Mouse (Mus musculus): ENCODE measurements around the gene Hc. TPM values are rescaled to one million over a fixed set of nuclear protein-coding genes. Genes with fewer than 3 reads are reported as not detected.

Hc gene
- polyA plus RNA-seq, 1 experiment from 2014 or later, result 16.0 TPM

GRCm38 (mm10) chr2:34943556-34944120 is 117.6 kb downstream of the Hc start:
- H3K4me1 ChIP-seq, result 0 out of 2 replicates have a peak, but pooled peaks cover under 1% of the 10 kb centered on the region
- ATAC-seq, result no peak
- no peak overlapping the region for H3K4me2 ChIP-seq
- H3K27ac ChIP-seq, result no peak overlapping the region
- H3K27me3 ChIP-seq (replicated peaks), result peaks cover 12% of the 10 kb centered on the region
- H3K4me3 ChIP-seq, result no peak overlapping the region
- H3K36me3 ChIP-seq, result no peaks in the 10 kb centered on the region
- WGBS (ENCODE audit: insufficient replicate concordance), result 63% methylated on average over 13 of the region's 13 CpGs
- H3K9me3 ChIP-seq (replicated peaks), result no peaks in the 10 kb centered on the region
- H3K9ac ChIP-seq, result no peak overlapping the region

- 0 out of 2 replicates have a peak, but pooled peaks cover 4% of the 10 kb centered on the region for H3K4me1 ChIP-seq
- no peak overlapping the region for H3K27ac ChIP-seq
- no peak overlapping the region for H3K4me2 ChIP-seq
- H3K27me3 ChIP-seq (replicated peaks), result peaks cover 25% of the 10 kb centered on the region
- H3K4me3 ChIP-seq, result no peak overlapping the region
- no peak overlapping the region for H3K9ac ChIP-seq
- 62% methylated on average over 11 of the region's 11 CpGs for WGBS (ENCODE audit: insufficient replicate concordance)
- H3K9me3 ChIP-seq (replicated peaks), result no peaks in the 10 kb centered on the region
- H3K36me3 ChIP-seq, result no peaks in the 10 kb centered on the region
- no peak for ATAC-seq
Measured at GRCm38 (mm10) chr2:34941061-34941675, 120.1 kb downstream of the Hc start.

DNA sequence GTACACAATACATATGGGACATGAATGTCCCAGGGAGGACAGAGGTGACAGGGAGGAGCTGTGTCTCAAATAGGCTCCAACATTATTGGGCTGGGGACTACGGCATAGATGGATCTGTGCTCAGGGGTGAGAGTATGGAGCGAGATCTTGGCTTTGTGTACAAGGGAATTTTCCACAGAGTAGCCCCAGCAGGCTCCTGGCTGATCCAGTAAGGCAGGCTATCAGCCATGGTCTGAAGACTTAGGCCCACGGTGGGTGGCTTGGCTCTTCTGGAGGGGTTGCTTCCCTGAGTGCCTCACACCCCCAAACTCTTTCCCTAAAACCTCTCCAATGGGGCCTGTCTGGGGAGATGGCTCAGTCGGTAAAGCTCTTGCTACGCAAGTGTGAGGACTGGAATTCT is 121.0 kb downstream of the Hc start:
- Histone ChIP-seq H3K36me3 (no peaks in the 10 kb centered on the region), H3K9me3 (replicated peaks) (no peaks in the 10 kb centered on the region), H3K9ac (no peak overlapping the region), H3K27me3 (replicated peaks) (peaks cover 28% of the 10 kb centered on the region), H3K27ac (no peak overlapping the region), H3K4me2 (no peak overlapping the region), H3K4me3 (no peak overlapping the region), H3K4me1 (0 out of 2 replicates have a peak, but pooled peaks cover 4% of the 10 kb centered on the region)
- WGBS (ENCODE audit: insufficient replicate concordance), result 64% methylated on average over 5 of the region's 5 CpGs
- ATAC-seq, result no peak

DNA sequence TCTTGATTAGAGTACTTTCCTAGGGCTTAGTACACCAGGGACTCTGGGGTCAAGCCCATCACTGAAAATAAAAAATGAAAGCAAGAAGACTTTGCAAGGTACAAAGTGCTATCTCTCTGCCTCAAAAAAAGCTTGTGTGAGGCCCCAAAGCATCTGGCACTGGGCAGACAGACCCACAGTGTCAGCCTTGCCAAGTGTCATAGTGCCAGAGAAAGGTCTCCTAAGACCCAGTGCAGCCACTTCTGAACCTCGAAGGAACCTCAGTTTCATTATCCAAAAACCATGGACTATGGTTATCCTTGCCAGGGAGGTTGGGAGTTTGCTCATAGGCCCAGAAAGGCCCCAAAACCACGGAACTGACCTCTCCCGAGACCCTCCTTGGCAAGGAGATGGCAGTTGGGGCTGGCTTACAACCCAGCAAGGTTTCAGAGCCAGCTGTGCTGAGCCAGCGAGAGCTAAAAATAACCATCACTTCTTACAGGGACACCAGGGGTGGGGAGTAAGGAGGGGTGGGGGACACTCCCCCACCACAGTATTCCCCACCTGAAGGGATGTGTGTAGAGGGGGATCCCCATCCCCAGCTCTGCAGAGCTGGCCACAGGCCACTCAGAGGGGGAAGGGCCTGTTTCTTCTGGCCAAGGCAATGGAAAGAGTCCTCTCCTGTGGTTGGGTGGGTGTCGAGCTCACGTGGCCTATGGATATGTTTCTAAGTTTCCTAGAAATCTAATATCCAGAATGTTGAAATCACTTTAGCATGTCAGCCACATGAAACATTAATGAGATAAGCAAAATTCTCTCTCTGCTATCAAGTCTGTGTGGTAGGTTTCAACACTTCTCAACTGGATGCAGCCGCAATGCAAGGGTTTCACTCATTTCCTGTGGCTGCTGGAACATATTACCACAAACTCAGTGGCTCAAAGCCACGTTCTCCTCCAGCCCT is 122.7 kb downstream of the Hc start:
- Histone ChIP-seq H3K27ac (no peak overlapping the region), H3K4me2 (no peak overlapping the region), H3K27me3 (replicated peaks) (peaks cover 28% of the 10 kb centered on the region), H3K36me3 (no peaks in the 10 kb centered on the region), H3K9me3 (replicated peaks) (no peaks in the 10 kb centered on the region), H3K4me1 (0 out of 2 replicates have a peak, but pooled peaks cover 4% of the 10 kb centered on the region), H3K9ac (no peak overlapping the region), H3K4me3 (no peak overlapping the region)
- WGBS (ENCODE audit: insufficient replicate concordance), result 27% methylated on average over 8 of the region's 8 CpGs
- no peak for ATAC-seq

DNA sequence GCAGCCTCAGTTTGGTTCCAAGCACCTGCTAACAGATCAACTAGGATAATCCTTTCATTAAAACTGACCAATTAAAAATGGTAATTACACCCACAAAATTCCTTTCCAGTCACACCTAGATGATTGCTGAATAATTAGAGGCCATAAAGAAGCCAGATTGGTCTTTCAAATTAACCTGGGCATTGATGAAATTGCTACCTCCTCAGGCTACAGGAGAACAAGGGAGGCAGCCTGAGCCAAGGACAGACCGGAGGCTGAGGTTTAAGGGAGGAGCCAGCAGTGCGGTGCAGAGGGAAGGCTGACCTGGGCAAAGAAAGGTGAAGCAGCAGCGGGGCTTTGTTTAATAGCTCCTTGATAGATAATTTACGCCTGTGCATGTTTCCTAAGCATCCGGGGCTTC is 123.8 kb downstream of the Hc start:
- no peaks in the 10 kb centered on the region for H3K9me3 ChIP-seq (replicated peaks)
- no peak overlapping the region for H3K27ac ChIP-seq
- no peak for ATAC-seq
- 28% methylated on average over 5 of the region's 5 CpGs for WGBS (ENCODE audit: insufficient replicate concordance)
- H3K27me3 ChIP-seq (replicated peaks), result peaks cover 28% of the 10 kb centered on the region
- H3K9ac ChIP-seq, result no peak overlapping the region
- H3K36me3 ChIP-seq, result no peaks in the 10 kb centered on the region
- H3K4me2 ChIP-seq, result no peak overlapping the region
- 0 out of 2 replicates have a peak, but pooled peaks cover 4% of the 10 kb centered on the region for H3K4me1 ChIP-seq
- H3K4me3 ChIP-seq, result no peak overlapping the region

Other genes with a start within 250 kb of the Hc start
- 68.6 and 71.9 TPM in 2 replicates for gene Fbxw2, start 235.1 kb downstream of the Hc start, polyA plus RNA-seq (2016; fragmentation: Nextera tagmentation; extraction: Ambion mirVana)
- 0.07 TPM in 2 replicates for gene Gm34653, start 228.4 kb downstream of the Hc start, polyA plus RNA-seq (2016; fragmentation: Nextera tagmentation; extraction: Ambion mirVana)
- 2.2 and 2.3 TPM in 2 replicates for gene Cutal, start 187.0 kb downstream of the Hc start, polyA plus RNA-seq (2016; fragmentation: Nextera tagmentation; extraction: Ambion mirVana)
- 103 and 109 TPM in 2 replicates for gene Psmd5, start 186.5 kb downstream of the Hc start, polyA plus RNA-seq (2016; fragmentation: Nextera tagmentation; extraction: Ambion mirVana)
- 3.1 and 3.7 TPM in 2 replicates for gene Phf19, start 147.4 kb downstream of the Hc start, polyA plus RNA-seq (2016; fragmentation: Nextera tagmentation; extraction: Ambion mirVana)
- gene Traf1, start 99.7 kb downstream of the Hc start, polyA plus RNA-seq (2016; fragmentation: Nextera tagmentation; extraction: Ambion mirVana), result 0.12 and 0.27 TPM in 2 replicates
- 5.3 and 5.5 TPM in 2 replicates for gene AI182371, start 40.1 kb upstream of the Hc start, polyA plus RNA-seq (2016; fragmentation: Nextera tagmentation; extraction: Ambion mirVana)
- gene Cntrl, start 48.1 kb upstream of the Hc start, polyA plus RNA-seq (2016; fragmentation: Nextera tagmentation; extraction: Ambion mirVana), result 10.9 and 12.7 TPM in 2 replicates
- gene Rab14, start 139.7 kb upstream of the Hc start, polyA plus RNA-seq (2016; fragmentation: Nextera tagmentation; extraction: Ambion mirVana), result 141 and 143 TPM in 2 replicates
- 76.8 and 80.4 TPM in 2 replicates for gene Gsn, start 194.9 kb upstream of the Hc start, polyA plus RNA-seq (2016; fragmentation: Nextera tagmentation; extraction: Ambion mirVana)

Measured in liver, embryonic 12.5 days (tissue).